Mouse (Mus musculus) intestine, embryonic 16.5 days (tissue): ENCODE measurements around the gene Fn3k. TPM values are rescaled to one million over a fixed set of nuclear protein-coding genes. Genes with fewer than 3 reads are reported as not detected.

Experiments used
- ATAC-seq: fragments of 200-750 bp; cut with Nextera tagmentation; 2 replicates; pipeline ENCODE4 v1.8.0; 2017; ENCODE audit warnings: moderate TSS enrichment, moderate library complexity
- H3K27ac ChIP-seq: fragments of 300-500 bp; sonication (generic); 2 replicates; pipeline ENCODE4 v1.5.1; 2014; ENCODE audit warnings: mild to moderate bottlenecking, low read length
- H3K27me3 ChIP-seq: fragments of 300-500 bp; sonication (generic); replicated peaks from 2 replicates; pipeline ENCODE4 v1.6.1; 2014; ENCODE audit warnings: low read length, control low read depth, mixed read lengths; ENCODE audit not compliant: control insufficient read depth, insufficient read depth
- H3K36me3 ChIP-seq: fragments of 300-500 bp; sonication (generic); 2 replicates; pipeline ENCODE4 v1.6.1; 2014; ENCODE audit warnings: low read length, control low read depth; ENCODE audit not compliant: control insufficient read depth, insufficient read depth
- H3K4me1 ChIP-seq: fragments of 300-500 bp; sonication (generic); 2 replicates; pipeline ENCODE4 v1.6.1; 2014; ENCODE audit warnings: low read length, control low read depth, mixed read lengths; ENCODE audit not compliant: control insufficient read depth, insufficient read depth
- H3K4me2 ChIP-seq: fragments of 300-500 bp; sonication (generic); 2 replicates; pipeline ENCODE4 v1.6.1; 2014; ENCODE audit warnings: low read depth, low read length, control low read depth
- H3K4me3 ChIP-seq: fragments of 300-500 bp; sonication (generic); 2 replicates; pipeline ENCODE4 v1.5.1; 2014; ENCODE audit warnings: mild to moderate bottlenecking, low read length
- H3K9ac ChIP-seq: fragments of 300-500 bp; sonication (generic); 2 replicates; pipeline ENCODE4 v1.6.1; 2014; ENCODE audit warnings: low read depth, low read length
- H3K9me3 ChIP-seq: fragments of 300-500 bp; sonication (generic); 2 replicates; pipeline ENCODE4 v1.6.1; 2016; ENCODE audit warnings: low read length, control low read depth; ENCODE audit not compliant: control insufficient read depth
- WGBS: fragments of 180-500 bp; shearing (Covaris S2); extraction: QIAGEN DNeasy Blood & Tissue Kit; methylation state at CpG from one replicate; pipeline ENCODE4 v1.1.7; 2014; 5-methylcytosine and 5-hydroxymethylcytosine counted together
- polyA plus RNA-seq: library from polyadenylated mRNA; unstranded; fragments of >200 nt; fragmentation: Nextera tagmentation; extraction: Ambion mirVana; gene quantifications from 2 replicates; pipeline ENCODE4 v1.2.1, GENCODE M21; 2015

Gene Fn3k
- polyA plus RNA-seq, 1 experiment from 2014 or later: 1.8 TPM

DNA sequence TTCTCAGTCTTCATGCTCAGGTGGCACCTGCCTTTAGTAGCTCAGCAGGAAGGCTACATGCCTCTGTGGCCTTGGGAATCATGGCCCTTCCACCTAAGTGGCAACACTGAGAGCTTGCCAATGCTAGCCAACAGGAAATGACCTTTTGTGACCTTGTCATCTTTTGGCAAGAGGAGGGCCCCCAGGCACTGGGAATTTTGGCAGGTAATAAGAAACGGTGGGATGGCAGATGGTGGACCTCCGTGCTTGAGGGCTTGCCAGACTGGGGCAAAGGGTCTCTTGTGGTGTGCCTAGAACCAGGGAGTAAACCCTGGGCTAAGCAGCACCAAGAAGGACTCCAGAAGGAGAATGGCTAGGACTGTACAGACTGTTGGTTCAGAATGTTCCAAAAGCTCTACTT is 7.4 kb downstream of the Fn3k start:
- Histone ChIP-seq H3K4me2 (no peak overlapping the region), H3K27me3 (no peaks in the 10 kb centered on the region), H3K36me3 (no peaks in the 10 kb centered on the region), H3K4me1 (no peaks in the 10 kb centered on the region), H3K4me3 (no peak overlapping the region), H3K27ac (no peak overlapping the region), H3K9me3 (no peaks in the 10 kb centered on the region), H3K9ac (no peak overlapping the region)
- ATAC-seq: no peak
- 65% methylated on average over 2 of the region's 2 CpGs for WGBS

DNA sequence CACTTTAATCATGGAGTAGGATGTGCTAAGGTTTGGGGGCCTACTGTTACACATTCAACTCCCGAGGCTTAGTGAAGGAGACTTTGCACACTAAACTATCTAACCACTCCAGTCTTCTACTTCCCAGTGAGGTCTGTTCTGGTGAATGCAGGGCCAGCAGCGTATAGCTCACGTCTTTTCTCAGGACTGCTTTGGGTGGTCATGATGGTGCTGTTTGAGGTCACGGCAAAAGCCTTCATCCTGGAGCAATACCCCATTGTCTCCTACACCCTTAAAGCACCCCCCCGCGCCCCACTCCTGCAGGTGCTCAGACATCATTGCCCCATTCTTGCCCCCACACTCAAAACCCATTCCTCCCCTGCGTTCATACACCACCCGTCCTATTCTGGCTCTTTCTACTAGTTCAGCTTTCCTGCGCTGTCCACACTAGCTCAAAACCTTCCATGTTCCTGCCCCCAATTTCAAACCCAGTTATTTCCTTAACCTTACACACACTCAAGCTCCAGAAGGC is 16.6 kb downstream of the Fn3k start:
- Histone ChIP-seq H3K27me3 (no peaks in the 10 kb centered on the region), H3K4me1 (peaks cover 12% of the 10 kb centered on the region), H3K9ac (peak overlapping the region; percentile 77), H3K9me3 (no peaks in the 10 kb centered on the region), H3K36me3 (0 out of 2 replicates have a peak, but pooled peaks cover 5% of the 10 kb centered on the region), H3K4me3 (peak overlapping the region; percentile 89), H3K27ac (peak overlapping the region; percentile 33; the same call in 1 of the 2 replicates), H3K4me2 (peak overlapping the region; percentile 74)
- 19% methylated on average over 9 of the region's 9 CpGs for whole genome bisulfite sequencing
- ATAC-seq: peak; percentile 7

DNA sequence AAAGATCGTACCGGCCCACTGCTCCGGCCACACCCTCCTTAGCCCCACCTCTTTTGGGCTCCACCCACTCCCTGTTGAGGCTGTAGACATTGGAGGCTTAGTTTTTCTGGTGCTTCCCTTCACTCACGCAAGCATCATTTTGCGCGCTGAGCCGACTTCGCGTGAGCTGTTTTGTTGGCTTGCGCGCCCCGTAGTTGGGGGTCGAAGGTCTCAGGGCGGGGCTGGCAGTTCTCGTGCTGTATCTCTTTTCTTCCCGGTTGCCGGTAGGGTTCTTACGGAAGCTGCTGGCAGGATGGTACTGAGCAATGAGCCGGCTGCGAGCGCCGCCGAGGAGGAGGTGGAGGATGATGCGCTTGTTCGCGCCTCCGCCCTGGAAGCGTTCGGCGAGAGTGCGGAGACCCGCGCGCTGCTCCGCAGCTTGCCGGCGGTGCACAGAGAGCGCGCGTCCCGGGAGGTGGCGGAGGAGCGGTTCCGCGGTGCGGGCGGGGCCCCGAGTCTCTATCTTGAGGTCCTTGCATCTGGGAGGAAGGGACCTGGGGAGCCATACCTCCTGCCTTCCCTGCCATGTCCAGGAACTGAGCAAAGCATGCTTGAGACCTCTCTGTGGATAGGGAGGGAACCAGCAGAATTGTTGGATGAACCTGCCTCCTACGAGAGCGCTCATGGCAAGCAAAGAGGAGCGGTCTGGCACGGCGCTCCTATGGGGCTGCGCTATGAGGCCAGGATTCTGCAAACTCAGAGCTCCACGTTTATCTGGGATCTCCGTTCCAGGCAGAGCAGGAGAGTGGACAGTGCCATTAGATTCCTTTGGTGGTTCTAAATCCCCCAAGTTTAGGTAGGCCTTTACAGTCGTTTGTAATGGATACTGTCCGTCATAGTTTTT is 17.3 kb downstream of the Fn3k start, which contains the start of gene Tbcd:
Tbcd (plus strand) TSS at position 197 of the 883 bp plus-strand sequence.
- Histone ChIP-seq H3K4me2 (peak within 1 kb of the TSS; percentile 74), H3K9me3 (no peaks in the 10 kb centered on the region), H3K27ac (peak within 1 kb of the TSS; percentile 63), H3K4me3 (peak within 1 kb of the TSS; percentile 89), H3K4me1 (peaks cover 12% of the 10 kb centered on the region), H3K27me3 (no peaks in the 10 kb centered on the region), H3K9ac (peak within 1 kb of the TSS; percentile 77), H3K36me3 (0 out of 2 replicates have a peak, but pooled peaks cover 5% of the 10 kb centered on the region)
- WGBS: under 1% methylated on average over 58 of the region's 58 CpGs
- peak; percentile 97 for ATAC-seq

DNA sequence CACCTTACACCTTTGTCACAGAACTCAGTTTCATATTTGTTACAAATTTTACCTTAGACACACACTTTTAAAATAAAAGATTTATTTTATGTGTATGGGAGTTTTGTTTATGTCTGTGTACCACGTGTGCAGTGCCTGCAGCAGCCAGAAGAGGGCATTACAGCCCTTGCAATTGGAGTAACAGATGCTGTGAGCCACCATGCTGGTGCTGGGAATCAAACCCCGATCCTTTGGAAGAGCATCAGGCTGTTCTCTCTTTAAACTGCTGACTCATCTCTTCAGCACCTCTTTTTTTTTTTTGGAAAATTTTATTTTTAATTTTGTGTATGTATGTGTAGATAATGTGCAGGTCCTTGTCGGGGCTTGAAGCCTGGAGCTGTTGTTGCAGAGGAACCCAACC is 23.2 kb downstream of the Fn3k start:
- no peaks in the 10 kb centered on the region for H3K27me3 ChIP-seq
- H3K4me1 ChIP-seq: peaks cover 3% of the 10 kb centered on the region; the same call in 1 of the 2 replicates
- H3K4me3 ChIP-seq: no peak overlapping the region
- H3K9me3 ChIP-seq: no peaks in the 10 kb centered on the region
- H3K36me3 ChIP-seq: peaks cover 13% of the 10 kb centered on the region
- 92% methylated on average over 3 of the region's 3 CpGs for WGBS
- no peak overlapping the region for H3K9ac ChIP-seq
- H3K27ac ChIP-seq: no peak overlapping the region
- H3K4me2 ChIP-seq: no peak overlapping the region
- no peak for ATAC-seq

DNA sequence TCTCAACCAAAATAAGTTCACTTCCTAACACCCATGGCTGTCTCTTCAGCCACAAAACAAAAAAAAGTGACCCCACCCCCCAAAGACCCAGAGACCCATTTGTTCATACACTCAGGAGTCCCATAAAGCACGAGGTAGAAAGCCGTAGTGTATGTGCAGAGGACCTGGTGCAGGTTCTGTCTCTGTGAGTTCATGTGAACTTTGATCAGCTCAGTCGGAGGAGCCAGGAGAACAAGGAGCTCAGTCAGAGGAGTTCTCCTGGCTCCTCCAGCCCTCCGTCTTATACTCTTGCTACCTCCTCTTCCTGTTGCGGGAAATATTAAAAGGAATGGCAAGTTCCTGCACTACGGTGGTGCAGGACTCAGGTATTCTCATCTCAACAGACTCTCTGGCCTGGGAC is 32.7 kb downstream of the Fn3k start:
- H3K9me3 ChIP-seq: no peaks in the 10 kb centered on the region
- no peak overlapping the region for H3K9ac ChIP-seq
- no peak overlapping the region for H3K27ac ChIP-seq
- no peak overlapping the region for H3K4me2 ChIP-seq
- 68% methylated on average over 6 of the region's 6 CpGs for WGBS
- no peak overlapping the region for H3K4me3 ChIP-seq
- H3K36me3 ChIP-seq: 0 out of 2 replicates have a peak, but pooled peaks cover 2% of the 10 kb centered on the region
- ATAC-seq: peak; percentile 76; the same call in 1 of the 2 replicates
- no peaks in the 10 kb centered on the region for H3K27me3 ChIP-seq
- no peaks in the 10 kb centered on the region for H3K4me1 ChIP-seq

DNA sequence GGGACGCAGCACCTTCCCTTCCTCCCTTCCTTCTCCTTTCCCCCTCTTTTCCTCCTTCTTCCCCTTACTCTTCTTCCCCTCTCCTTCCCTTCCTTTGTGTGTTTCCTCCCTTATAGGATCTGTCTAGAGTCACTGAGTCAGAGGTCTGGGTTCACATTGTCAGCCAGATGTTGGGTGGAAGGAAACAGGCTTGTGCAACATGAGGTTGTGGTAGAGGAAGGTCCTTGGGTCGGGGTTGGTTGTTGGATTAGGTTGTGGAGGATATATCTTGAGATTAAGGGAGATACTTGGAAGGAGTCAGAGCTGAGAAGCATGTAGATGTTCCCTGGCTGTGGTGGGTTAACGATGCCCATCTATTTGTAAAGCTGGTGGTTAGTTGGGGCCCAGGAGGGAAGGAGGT is 40.1 kb downstream of the Fn3k start:
- H3K4me2 ChIP-seq: no peak overlapping the region
- H3K4me3 ChIP-seq: no peak overlapping the region
- ATAC-seq: no peak
- H3K36me3 ChIP-seq: 0 out of 2 replicates have a peak, but pooled peaks cover 3% of the 10 kb centered on the region
- no peak overlapping the region for H3K27ac ChIP-seq
- 83% methylated on average over 3 of the region's 3 CpGs for WGBS
- H3K9me3 ChIP-seq: no peaks in the 10 kb centered on the region
- H3K4me1 ChIP-seq: no peaks in the 10 kb centered on the region
- no peak overlapping the region for H3K9ac ChIP-seq
- H3K27me3 ChIP-seq: no peaks in the 10 kb centered on the region

DNA sequence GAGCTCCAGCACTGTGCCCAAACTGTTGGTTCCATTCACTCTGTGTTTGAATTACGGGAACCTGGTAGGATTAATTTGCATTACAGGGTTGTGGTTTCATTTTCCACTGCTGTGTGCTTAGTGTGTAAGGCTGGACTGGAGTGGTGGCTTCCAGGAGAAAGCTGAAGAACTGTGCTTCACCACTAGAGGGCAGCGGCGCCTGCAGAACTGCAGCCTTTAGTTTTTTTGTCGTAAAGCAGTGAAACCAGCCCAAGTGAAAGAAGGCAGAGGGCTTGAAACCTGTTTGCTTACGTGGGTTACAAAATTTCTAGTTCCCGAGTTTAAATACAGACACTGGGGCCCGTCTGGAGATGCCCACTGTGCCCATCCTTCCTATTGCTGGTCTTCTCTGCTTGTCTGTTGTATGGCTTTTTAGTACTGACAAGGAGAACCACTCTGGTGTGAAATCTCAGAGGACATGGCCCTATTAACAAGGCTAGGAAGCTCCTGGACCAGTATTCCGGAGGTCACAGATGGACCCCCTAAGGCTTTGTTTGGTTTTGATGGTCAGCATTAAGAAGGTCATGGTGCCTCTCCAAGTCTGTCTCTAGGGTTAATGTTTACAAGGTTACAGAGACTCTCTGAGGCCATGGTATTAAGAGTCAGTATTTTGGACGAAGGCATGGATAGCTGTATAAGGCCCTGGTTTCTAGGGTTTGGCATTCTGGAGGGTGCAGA is 41.1 kb downstream of the Fn3k start:
- no peak overlapping the region for H3K4me2 ChIP-seq
- 0 out of 2 replicates have a peak, but pooled peaks cover 3% of the 10 kb centered on the region for H3K36me3 ChIP-seq
- H3K27ac ChIP-seq: no peak overlapping the region
- H3K27me3 ChIP-seq: no peaks in the 10 kb centered on the region
- H3K9ac ChIP-seq: no peak overlapping the region
- no peaks in the 10 kb centered on the region for H3K4me1 ChIP-seq
- no peak overlapping the region for H3K4me3 ChIP-seq
- 27% methylated on average over 9 of the region's 9 CpGs for WGBS
- no peaks in the 10 kb centered on the region for H3K9me3 ChIP-seq
- ATAC-seq: peak; percentile 40

DNA sequence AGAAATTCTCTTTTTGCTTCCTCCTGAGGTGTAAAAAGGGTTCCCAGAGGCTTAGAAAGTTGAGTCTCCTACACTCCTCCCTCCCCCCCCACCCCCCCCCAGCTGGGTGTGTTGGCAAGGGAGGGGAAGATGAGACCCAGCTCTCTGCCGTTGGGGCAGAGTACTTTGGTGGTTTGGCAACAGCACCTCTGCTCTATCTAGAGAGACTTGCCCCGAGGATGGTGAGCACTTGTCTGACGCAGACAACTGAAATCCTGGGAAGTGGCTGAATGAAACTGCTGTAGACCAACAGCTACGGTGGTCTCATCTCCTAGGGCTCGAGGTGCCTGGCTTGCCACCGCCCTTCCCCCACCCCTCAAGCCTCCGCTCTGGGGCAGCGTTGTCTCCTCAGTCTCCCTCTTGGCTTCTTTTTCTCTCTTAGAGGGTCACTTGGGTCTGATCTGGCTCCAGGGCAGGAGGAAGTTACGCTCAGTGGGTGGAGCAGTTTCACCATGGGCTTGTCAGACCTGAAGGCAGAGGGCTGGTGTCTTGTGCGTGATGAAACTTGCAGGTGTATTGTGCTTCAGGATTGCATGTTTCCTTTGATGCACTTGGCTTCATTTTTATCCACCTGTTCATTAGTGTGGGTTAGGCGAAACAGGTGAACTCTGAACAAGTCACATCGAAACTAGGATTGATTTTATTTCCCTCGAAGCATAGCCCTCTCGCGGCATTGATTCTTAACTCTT is 44.9 kb downstream of the Fn3k start:
- Histone ChIP-seq H3K4me1 (no peaks in the 10 kb centered on the region), H3K27ac (no peak overlapping the region), H3K36me3 (0 out of 2 replicates have a peak, but pooled peaks cover 3% of the 10 kb centered on the region), H3K9me3 (no peaks in the 10 kb centered on the region), H3K4me3 (no peak overlapping the region), H3K4me2 (no peak overlapping the region), H3K9ac (no peak overlapping the region), H3K27me3 (no peaks in the 10 kb centered on the region)
- WGBS: 87% methylated on average over 15 of the region's 15 CpGs
- ATAC-seq: no peak

DNA sequence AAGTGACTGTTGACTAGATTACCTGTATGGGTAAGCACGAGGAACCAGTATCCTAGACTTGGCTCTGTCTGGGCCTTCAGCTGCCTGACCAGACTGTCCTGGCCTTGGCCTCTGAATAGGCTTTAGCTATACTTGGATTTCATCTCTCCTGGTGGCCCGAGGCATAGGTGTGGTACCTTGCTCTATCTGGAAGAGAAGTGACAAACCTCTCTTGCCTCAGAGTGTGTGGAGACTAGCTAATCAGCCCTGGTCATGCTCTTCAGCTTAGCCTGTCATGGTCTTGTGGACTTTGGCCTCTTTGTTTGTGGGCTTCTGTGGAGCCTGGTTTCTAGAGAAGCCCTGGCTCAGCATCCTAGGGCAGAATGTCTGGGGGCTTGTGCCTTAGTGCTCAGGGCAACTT is 46.4 kb downstream of the Fn3k start:
- Histone ChIP-seq H3K4me1 (no peaks in the 10 kb centered on the region), H3K9me3 (no peaks in the 10 kb centered on the region), H3K4me2 (no peak overlapping the region), H3K27me3 (no peaks in the 10 kb centered on the region), H3K4me3 (no peak overlapping the region), H3K36me3 (no peaks in the 10 kb centered on the region), H3K9ac (no peak overlapping the region), H3K27ac (no peak overlapping the region)
- WGBS: 79% methylated on average over 2 of the region's 2 CpGs
- no peak for ATAC-seq
